Comparison of ENCODE assay signal across 8 mouse cellular contexts in genomic region chr4:136284455-136284854, GRCm38 (mm10). TPM values are rescaled to one million over a fixed set of nuclear protein-coding genes. Genes with fewer than 3 reads are reported as not detected.
DNase-seq lines count a peak whose midpoint lies in the region; ATAC-seq and TF ChIP-seq lines count a peak whose summit lies in the region.

Gene Zfp46, plus strand, starts transcription at chr4:136284683.

- peaks cover 7% of the 10 kb centered on the region for H3K4me1 ChIP-seq in cortical plate, adult 2 months (ENCODE audit: control insufficient read depth, insufficient read depth, low read length)
- H3K4me1 ChIP-seq in intestine, postnatal 0 days (replicated peaks; ENCODE audit: control insufficient read depth, insufficient read depth, low read length), result 0 out of 2 replicates have a peak, but pooled peaks cover 4% of the 10 kb centered on the region
- peaks cover 56% of the 10 kb centered on the region for H3K4me1 ChIP-seq in midbrain, embryonic 10.5 days
- peaks cover 27% of the 10 kb centered on the region for H3K4me1 ChIP-seq in stomach, embryonic 15.5 days

- H3K27me3 ChIP-seq in intestine, postnatal 0 days (replicated peaks; ENCODE audit: control insufficient read depth, insufficient read depth, low read length), result no peaks in the 10 kb centered on the region
- H3K27me3 ChIP-seq in midbrain, embryonic 10.5 days (ENCODE audit: low read depth, poor library complexity, severe bottlenecking), result peaks cover 23% of the 10 kb centered on the region
- no peaks in the 10 kb centered on the region for H3K27me3 ChIP-seq in stomach, embryonic 15.5 days (replicated peaks)

- peak; percentile 16 for DNase-seq in embryo, embryonic 10.5 days (ENCODE audit: low spot score)
- DNase-seq in embryo, embryonic 9.5 days (ENCODE audit: extremely low spot score), result no peak
- DNase-seq in gonadal fat pad, adult 2 months (ENCODE audit: low read depth), result no peak
- DNase-seq in left cerebral cortex, postnatal 14 days (ENCODE audit: low spot score in 2 of 2), result peak; percentile 92 to 94
- DNase-seq in midbrain, embryonic 10.5 days (ENCODE audit: low spot score), result no peak

- WGBS in intestine, postnatal 0 days, result 34% methylated on average over 5 of the region's 5 CpGs
- WGBS in midbrain, embryonic 10.5 days, result 44% methylated on average over 5 of the region's 5 CpGs
- 24% methylated on average over 5 of the region's 5 CpGs for WGBS in stomach, embryonic 15.5 days

- H3K9me3 ChIP-seq in intestine, postnatal 0 days (ENCODE audit: control insufficient read depth), result no peaks in the 10 kb centered on the region
- peaks cover 13% of the 10 kb centered on the region for H3K9me3 ChIP-seq in midbrain, embryonic 10.5 days (replicated peaks)
- no peaks in the 10 kb centered on the region for H3K9me3 ChIP-seq in stomach, embryonic 15.5 days

- peak; percentile 75; the same call in 1 of the 2 replicates for TF ChIP-seq POLR2A in cortical plate, adult 2 months (IDR thresholded peaks at IDR 0.05; ENCODE audit: extremely low read depth, insufficient read depth, low read length)

- peak within 1 kb of the TSS; percentile 45 for H3K9ac ChIP-seq in intestine, postnatal 0 days (ENCODE audit: low read depth, low read length)
- peak within 1 kb of the TSS; percentile 44; the same call in 1 of the 2 replicates for H3K9ac ChIP-seq in stomach, embryonic 15.5 days

- peaks cover 11% of the 10 kb centered on the region for H3K36me3 ChIP-seq in intestine, postnatal 0 days (ENCODE audit: control insufficient read depth, insufficient read depth)
- peaks cover 23% of the 10 kb centered on the region for H3K36me3 ChIP-seq in midbrain, embryonic 10.5 days
- H3K36me3 ChIP-seq in stomach, embryonic 15.5 days, result peaks cover 20% of the 10 kb centered on the region

- no peak for ATAC-seq in intestine, postnatal 0 days
- ATAC-seq in stomach, embryonic 15.5 days (ENCODE audit: insufficient read depth, low FRiP score, low read depth), result no peak

- no peak for TF ChIP-seq CTCF in cortical plate, adult 2 months (IDR thresholded peaks at IDR 0.05; ENCODE audit: extremely low read depth, insufficient read depth, low read length)
- TF ChIP-seq CTCF in intestine, postnatal 0 days (IDR thresholded peaks at IDR 0.05; ENCODE audit: low read depth), result no peak

- peak within 1 kb of the TSS; percentile 85 for H3K4me2 ChIP-seq in intestine, postnatal 0 days (replicated peaks; ENCODE audit: low read depth)
- H3K4me2 ChIP-seq in stomach, embryonic 15.5 days, result peak within 1 kb of the TSS; percentile 84

- H3K27ac ChIP-seq in cortical plate, adult 2 months (ENCODE audit: insufficient read depth, low read length), result peak within 1 kb of the TSS; percentile 97
- H3K27ac ChIP-seq in intestine, postnatal 0 days (ENCODE audit: low read depth, low read length), result peak within 1 kb of the TSS; percentile 87
- peak within 1 kb of the TSS; percentile 93 for H3K27ac ChIP-seq in midbrain, embryonic 10.5 days (replicated peaks)
- H3K27ac ChIP-seq in stomach, embryonic 15.5 days, result peak within 1 kb of the TSS; percentile 96

- peak within 1 kb of the TSS; percentile 46 for H3K4me3 ChIP-seq in cortical plate, adult 2 months (ENCODE audit: insufficient read depth, low read length)
- peak within 1 kb of the TSS; percentile 54 for H3K4me3 ChIP-seq in intestine, postnatal 0 days (ENCODE audit: low read depth, low read length)
- H3K4me3 ChIP-seq in midbrain, embryonic 10.5 days, result peak within 1 kb of the TSS; percentile 78
- H3K4me3 ChIP-seq in stomach, embryonic 15.5 days (replicated peaks), result peak within 1 kb of the TSS; percentile 62

- intact Hi-C loops in left cerebral cortex, postnatal 14 days (cut with DNase I), result no loop called here

RNA-seq across cellular contexts. Expression of gene Zfp46, which starts in this region (rescaled TPM):
- polyA plus RNA-seq in cortical plate, adult 2 months (2012; rRNA removed), result 61.6 and 72.2 TPM in 2 replicates
- 27.6 and 30.4 TPM in 2 replicates for polyA plus RNA-seq in gonadal fat pad, adult 2 months (2012; rRNA removed)
- polyA plus RNA-seq in intestine, postnatal 0 days (2015; fragmentation: Nextera tagmentation; extraction: Ambion mirVana), result 6.7 and 7.5 TPM in 2 replicates
- total RNA-seq in left cerebral cortex, postnatal 14 days (2021), result 10 to 100 TPM; 90.0 to 93.6 TPM
- polyA plus RNA-seq in midbrain, embryonic 10.5 days (2016; fragmentation: Nextera tagmentation; extraction: Ambion mirVana), result 23.3 and 30.3 TPM in 2 replicates
- 20.3 and 21.0 TPM in 2 replicates for polyA plus RNA-seq in stomach, embryonic 15.5 days (2015; fragmentation: Nextera tagmentation; extraction: Ambion mirVana)

Comparison
In these comparisons a context has a peak if more than half of its experiments do, and no peak if none do; other contexts are left out.
1. DNase-seq: peak in embryo, embryonic 10.5 days (single experiment) and left cerebral cortex, postnatal 14 days (2 of 2); none in embryo, embryonic 9.5 days (single experiment), gonadal fat pad, adult 2 months (single experiment) and midbrain, embryonic 10.5 days (single experiment).
2. Peak in every context shown above with its lines, with median percentiles within 50 percentile points of each other: H3K27ac ChIP-seq and H3K4me3 ChIP-seq.